Mouse (Mus musculus) liver, postnatal 0 days (tissue): Measurements from ENCODE around the gene Rap2a.

Experiments used
- CTCF ChIP-seq: sonication (generic); IDR thresholded peaks from 2 replicates; pipeline ENCODE4 v1.5.1; 2016; ENCODE audit warnings: antibody characterized with exemption, low read depth
- EP300 ChIP-seq: IDR thresholded peaks from 2 replicates; pipeline ENCODE4 v1.6.1; 2016; ENCODE audit warnings: antibody characterized with exemption, low read depth, mild to moderate bottlenecking

- no peak for TF ChIP-seq CTCF
- no peak for TF ChIP-seq EP300
Measured at GRCm38 (mm10) chr14:120428497-120428896, 49.7 kb upstream of the Rap2a start.
